Mouse (Mus musculus) lung, adult 2 months (tissue): Measurements from ENCODE around the gene Vmn2r51. TPM values are rescaled to one million over a fixed set of nuclear protein-coding genes. Genes with fewer than 3 reads are reported as not detected.
"Not testable (repeated sequence)": the region's sequence is repeated elsewhere in the genome, so short reads cannot be mapped to it uniquely, and the experiment has no call there.

Experiments used
- DNase-seq: peaks from one replicate; pipeline ENCODE4 v3.0.0; 2022
- H3K4me1 ChIP-seq: fragments of 200-500 bp; 2 replicates; pipeline ENCODE4 v1.6.1; 2011; ENCODE audit warnings: low read length; ENCODE audit not compliant: control insufficient read depth, insufficient read depth
- H3K4me3 ChIP-seq: fragments of 200-500 bp; replicated peaks from 2 replicates; pipeline ENCODE3; 2011; ENCODE audit warnings: low read depth, mild to moderate bottlenecking, control low read depth, low read length; ENCODE audit errors: extremely low read depth
- WGBS: fragments of 180-500 bp; shearing (Covaris S2); methylation state at CpG from one replicate; pipeline ENCODE4 v1.1.7; 2018; 5-methylcytosine and 5-hydroxymethylcytosine counted together
- polyA plus RNA-seq: library from polyadenylated mRNA; depleted of rRNA; stranded (reverse); fragments of >200 nt; gene quantifications from 2 replicates; pipeline ENCODE4 v1.2.3, GENCODE M21; 2012; rRNA removed

Vmn2r51 gene
- not detected in 2 replicates for polyA plus RNA-seq

DNA sequence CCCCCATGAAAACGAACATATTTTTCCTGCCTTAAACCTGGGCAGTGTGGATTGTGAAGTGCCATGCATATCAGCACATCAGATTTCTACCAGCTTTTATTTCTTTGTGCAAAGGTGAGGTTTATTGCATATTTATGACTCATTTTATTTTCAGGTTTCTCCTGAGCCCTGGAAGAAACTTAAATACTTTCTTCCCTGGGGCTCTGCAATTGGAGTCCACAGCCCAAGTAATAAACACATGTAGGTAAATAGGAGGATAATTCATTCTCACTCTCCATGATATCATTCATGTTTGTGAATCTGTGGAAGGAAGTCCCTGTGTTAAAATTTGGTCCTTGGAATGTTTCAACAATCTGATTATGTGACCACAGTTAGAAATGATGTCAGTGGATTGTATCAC, at the start of gene Vmn2r51:
Gene Vmn2r51 (minus strand): TSS at position 101 of the 400 bp plus-strand sequence.
- not testable (repeated sequence) for DNase-seq, H3K4me3 ChIP-seq, H3K4me1 ChIP-seq
- WGBS, result 29% methylated on average over 1 of the region's 1 CpGs

DNA sequence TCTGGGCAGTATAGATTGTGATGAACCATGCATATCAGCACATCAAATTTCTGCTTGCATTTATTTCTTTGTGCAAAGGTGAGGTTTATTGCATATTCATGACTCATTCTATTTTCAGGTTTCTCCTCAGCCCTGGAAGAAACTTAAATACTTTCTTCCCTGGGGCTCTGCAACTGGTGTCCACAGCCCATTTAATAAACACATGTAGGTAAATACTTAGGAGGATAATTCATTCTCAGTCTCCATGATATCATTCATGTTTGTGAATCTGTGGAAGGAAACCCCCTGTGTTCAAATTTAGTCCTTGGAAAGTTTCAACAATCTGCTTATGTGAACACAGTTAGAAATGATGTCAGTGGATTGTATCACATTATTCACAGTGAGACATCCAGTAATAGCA, 52.3 kb downstream of the Vmn2r51 start, which contains the start of gene Vmn2r50:
Gene Vmn2r50 (minus strand): TSS at position 101 of the 400 bp plus-strand sequence.
- not testable (repeated sequence) for H3K4me3 ChIP-seq, DNase-seq, H3K4me1 ChIP-seq

Other genes with a start within 250 kb of the Vmn2r51 start
- not detected in 2 replicates for gene Vmn2r48, start 152.2 kb downstream of the Vmn2r51 start, polyA plus RNA-seq
- gene Vmn2r49, start 113.5 kb downstream of the Vmn2r51 start, polyA plus RNA-seq, result not detected in 2 replicates
- gene Vmn2r50, start 52.4 kb downstream of the Vmn2r51 start, polyA plus RNA-seq, result not detected in 2 replicates
- gene Vmn2r52, start 70.8 kb upstream of the Vmn2r51 start, polyA plus RNA-seq, result not detected in 2 replicates
- gene Vmn1r66, start 172.3 kb upstream of the Vmn2r51 start, polyA plus RNA-seq, result not detected in 2 replicates